Mouse (Mus musculus) stomach, postnatal 0 days (tissue): Measurements from ENCODE around the gene Padi3. TPM values are rescaled to one million over a fixed set of nuclear protein-coding genes. Genes with fewer than 3 reads are reported as not detected.
A peak's percentile ranks its signal among the peaks of the same experiment; 100 is the strongest.

Experiments
- ATAC-seq: fragments of 200-750 bp; cut with Nextera tagmentation; 2 replicates; pipeline ENCODE4 v1.8.0; 2017; ENCODE audit not compliant: low FRiP score, low TSS enrichment
- DNase-seq: peaks from one replicate; pipeline ENCODE4 v3.0.0-alpha.2; 2016; ENCODE audit warnings: low spot score
- H3K27ac ChIP-seq: fragments of 300-500 bp; sonication (generic); replicated peaks from 2 replicates; pipeline ENCODE4 v1.5.1; 2014; ENCODE audit warnings: mild to moderate bottlenecking, control low read depth
- H3K27me3 ChIP-seq: fragments of 300-500 bp; sonication (generic); 2 replicates; pipeline ENCODE4 v1.6.1; 2014; ENCODE audit warnings: low read length; ENCODE audit not compliant: control insufficient read depth, insufficient read depth
- H3K36me3 ChIP-seq: fragments of 300-500 bp; sonication (generic); 2 replicates; pipeline ENCODE4 v1.6.1; 2014; ENCODE audit warnings: low read length, mixed read lengths; ENCODE audit not compliant: control insufficient read depth, insufficient read depth
- H3K4me1 ChIP-seq: fragments of 300-500 bp; sonication (generic); replicated peaks from 2 replicates; pipeline ENCODE4 v1.6.1; 2014; ENCODE audit warnings: antibody characterized with exemption; ENCODE audit not compliant: control insufficient read depth, insufficient read depth
- H3K4me2 ChIP-seq: fragments of 300-500 bp; sonication (generic); replicated peaks from 2 replicates; pipeline ENCODE4 v1.6.1; 2014; ENCODE audit warnings: low read depth, mild to moderate bottlenecking, control low read depth, moderate library complexity
- H3K4me3 ChIP-seq: fragments of 300-500 bp; sonication (generic); 2 replicates; pipeline ENCODE4 v1.5.1; 2014; ENCODE audit warnings: low read depth, low read length, control low read depth
- H3K9ac ChIP-seq: fragments of 300-500 bp; sonication (generic); 2 replicates; pipeline ENCODE4 v1.6.1; 2014; ENCODE audit warnings: mild to moderate bottlenecking, low read length, control low read depth, mixed read lengths
- H3K9me3 ChIP-seq: fragments of 300-500 bp; sonication (generic); 2 replicates; pipeline ENCODE4 v1.6.1; 2016; ENCODE audit warnings: low read length; ENCODE audit not compliant: control insufficient read depth
- CTCF ChIP-seq: IDR thresholded peaks from 2 replicates; pipeline ENCODE4 v1.5.1; 2016; ENCODE audit warnings: antibody characterized with exemption, low read depth, mild to moderate bottlenecking, moderate library complexity
- EP300 ChIP-seq: optimal IDR thresholded peaks from 2 replicates; pipeline ENCODE3; 2016; ENCODE audit warnings: antibody characterized with exemption
- WGBS: fragments of 180-500 bp; shearing (Covaris S2); extraction: QIAGEN DNeasy Blood & Tissue Kit; methylation state at CpG from one replicate; pipeline ENCODE4 v1.1.7; 2014; 5-methylcytosine and 5-hydroxymethylcytosine counted together
- polyA plus RNA-seq: library from polyadenylated mRNA; unstranded; fragments of >200 nt; fragmentation: Nextera tagmentation; extraction: Ambion mirVana; gene quantifications from 2 replicates; pipeline ENCODE4 v1.2.1, GENCODE M21; 2015

Padi3 gene
- polyA plus RNA-seq, 1 experiment from 2014 or later = 0.02 TPM

DNA sequence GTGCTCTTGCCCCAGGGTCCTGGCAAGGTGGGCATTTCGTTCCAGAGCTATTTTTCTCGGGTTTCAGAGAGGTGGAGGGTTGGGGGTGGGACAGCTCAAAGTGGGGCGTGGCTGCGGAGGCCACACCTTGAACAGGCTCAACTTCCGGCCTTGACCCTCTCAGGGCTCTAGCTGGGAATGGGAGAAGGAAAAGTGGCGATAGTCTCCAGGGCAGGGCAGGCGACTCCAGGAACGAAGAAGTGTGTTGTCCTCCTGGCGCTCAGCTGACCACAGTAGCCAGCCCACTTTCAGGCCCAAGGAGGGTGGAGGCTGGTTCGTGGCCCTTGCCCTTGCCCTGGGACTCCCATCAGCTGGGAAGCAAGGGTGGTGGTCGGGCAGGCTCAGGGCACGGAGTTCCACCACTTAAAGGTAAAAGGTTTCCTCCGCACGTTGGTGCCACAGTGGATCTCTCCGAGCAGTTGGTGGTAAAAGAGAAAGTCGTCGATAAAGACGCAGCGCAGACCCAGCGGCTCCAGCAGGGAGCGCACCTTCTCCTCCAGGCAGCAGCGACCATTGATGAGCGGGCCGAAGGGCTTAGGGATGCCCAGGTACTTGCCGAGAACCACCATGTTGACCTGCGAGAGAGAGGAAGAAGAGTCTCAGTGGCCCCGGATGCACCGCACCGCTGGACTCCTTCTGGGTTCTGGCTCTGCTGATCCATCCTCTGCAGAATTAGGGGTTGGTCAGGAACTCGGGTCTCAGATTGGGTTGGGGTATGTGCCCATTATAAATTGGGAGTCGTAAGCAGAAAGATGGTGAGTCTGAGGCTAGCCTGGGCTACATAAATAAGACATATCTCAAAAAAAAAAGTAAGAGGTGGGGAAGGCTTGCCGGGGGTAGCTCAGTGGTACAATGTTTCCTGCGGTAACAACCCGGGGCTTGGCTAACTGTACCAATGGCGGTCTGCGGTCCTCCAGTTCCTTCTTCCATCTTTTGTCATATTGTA, 4.1 kb upstream of the Padi3 start:
- no peaks in the 10 kb centered on the region for H3K27me3 ChIP-seq
- TF ChIP-seq CTCF = peak; percentile 76
- no peak for TF ChIP-seq EP300
- peak overlapping the region; percentile 44 for H3K4me3 ChIP-seq
- ATAC-seq (peak; percentile 70), DNase-seq (peak; percentile 58)
- peak overlapping the region; percentile 54 for H3K9ac ChIP-seq
- no peaks in the 10 kb centered on the region for H3K4me1 ChIP-seq
- peak overlapping the region; percentile 79 for H3K4me2 ChIP-seq
- 28% methylated on average over 34 of the region's 36 CpGs for WGBS
- no peaks in the 10 kb centered on the region for H3K36me3 ChIP-seq
- no peak overlapping the region for H3K27ac ChIP-seq
- H3K9me3 ChIP-seq = no peaks in the 10 kb centered on the region

DNA sequence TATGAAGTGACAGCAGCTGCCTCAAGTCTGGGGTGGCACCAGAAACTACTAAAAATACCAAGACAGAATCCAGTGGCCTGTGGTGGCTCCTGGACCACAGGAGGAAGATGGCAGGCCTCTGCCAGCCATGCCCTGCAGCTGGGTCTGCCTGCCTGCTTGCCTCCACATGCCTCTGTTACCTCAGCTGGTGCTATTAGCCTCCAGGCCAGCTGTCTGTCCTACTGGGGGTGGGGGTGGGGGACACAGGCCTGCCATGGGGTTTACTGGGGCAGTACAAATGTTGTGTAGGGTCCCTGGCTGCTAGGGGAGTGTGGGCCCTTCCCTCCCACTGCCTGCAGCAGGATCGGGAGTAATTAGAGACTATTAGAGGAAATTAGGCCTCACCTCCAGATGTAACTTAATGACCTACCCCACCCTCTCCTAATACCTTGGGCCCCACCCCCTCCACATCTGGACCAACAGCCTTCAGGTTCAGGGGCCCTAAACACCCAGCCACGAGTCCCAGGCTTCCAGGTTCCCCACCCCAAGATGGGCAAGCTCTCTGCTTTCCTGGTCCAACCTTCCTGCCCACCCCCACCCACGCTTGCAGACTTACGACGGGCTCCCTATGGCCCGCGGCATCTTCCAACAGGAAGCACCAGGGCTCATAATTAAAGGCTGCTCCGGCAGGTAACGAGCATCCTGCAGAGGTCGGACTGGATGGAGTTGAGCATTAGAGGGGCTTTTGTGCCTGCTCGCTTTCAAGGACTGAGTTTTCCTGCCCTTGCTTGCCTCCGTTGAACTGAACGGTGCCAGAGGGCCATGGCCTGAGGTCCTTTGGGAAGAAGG, 3.1 kb upstream of the Padi3 start:
- DNase-seq (no peak), ATAC-seq (no peak)
- Histone ChIP-seq H3K9ac (peak overlapping the region; percentile 54), H3K4me1 (no peaks in the 10 kb centered on the region), H3K4me3 (peak overlapping the region; percentile 44), H3K4me2 (peak overlapping the region; percentile 79), H3K27ac (no peak overlapping the region), H3K27me3 (no peaks in the 10 kb centered on the region), H3K9me3 (no peaks in the 10 kb centered on the region), H3K36me3 (no peaks in the 10 kb centered on the region)
- TF ChIP-seq EP300 (no peak), CTCF (no peak)
- WGBS = 37% methylated on average over 13 of the region's 13 CpGs

DNA sequence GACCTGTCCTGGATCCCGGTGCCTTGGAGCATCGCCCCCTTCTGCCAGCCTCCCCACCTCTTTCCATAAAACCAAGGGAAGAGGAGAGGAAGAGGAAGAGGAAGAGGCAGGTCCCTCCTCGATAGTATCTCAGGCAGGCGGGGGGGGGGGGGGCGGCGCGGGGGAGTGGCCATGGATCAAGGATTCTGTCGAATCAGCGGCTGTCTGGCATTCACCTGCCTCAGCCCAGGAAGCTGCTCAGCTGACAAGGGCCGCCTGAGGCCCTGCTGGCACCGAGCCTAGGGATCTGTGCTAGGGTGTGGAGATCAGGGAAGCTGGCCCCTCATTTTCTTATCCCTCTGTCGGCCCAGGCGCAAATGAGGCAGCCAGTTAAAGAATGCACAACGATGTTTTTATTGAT, 2.2 kb upstream of the Padi3 start:
- no peaks in the 10 kb centered on the region for H3K4me1 ChIP-seq
- H3K4me2 ChIP-seq = no peak overlapping the region
- no peak for TF ChIP-seq EP300
- TF ChIP-seq CTCF = no peak
- H3K36me3 ChIP-seq = no peaks in the 10 kb centered on the region
- no peak overlapping the region for H3K27ac ChIP-seq
- ATAC-seq (no peak), DNase-seq (peak; percentile 64)
- H3K27me3 ChIP-seq = no peaks in the 10 kb centered on the region
- H3K9ac ChIP-seq = no peak overlapping the region
- H3K9me3 ChIP-seq = no peaks in the 10 kb centered on the region
- 31% methylated on average over 9 of the region's 14 CpGs for WGBS
- no peak overlapping the region for H3K4me3 ChIP-seq

DNA sequence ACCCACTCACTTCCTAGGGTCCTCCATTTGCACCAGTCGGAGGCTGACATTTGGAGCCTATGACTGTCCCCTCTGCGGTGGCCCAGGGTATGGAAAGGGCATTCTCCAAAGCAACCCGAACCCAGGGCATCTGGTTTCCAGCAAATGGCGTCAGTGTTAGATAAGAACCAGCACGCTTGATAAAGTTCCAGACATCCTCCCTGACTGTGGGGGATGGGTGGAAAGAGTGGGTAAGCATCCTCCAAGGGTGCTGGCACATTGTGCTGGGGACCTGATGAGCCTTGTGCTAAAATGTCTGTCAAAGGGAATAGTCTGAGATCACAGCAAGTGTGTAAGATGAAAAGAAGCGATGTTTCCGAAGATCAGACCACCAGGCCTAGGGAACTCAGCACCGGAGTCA, 1.7 kb upstream of the Padi3 start:
- 52% methylated on average over 8 of the region's 8 CpGs for WGBS
- TF ChIP-seq CTCF = no peak
- TF ChIP-seq EP300 = no peak
- H3K36me3 ChIP-seq = no peaks in the 10 kb centered on the region
- H3K9me3 ChIP-seq = no peaks in the 10 kb centered on the region
- no peak overlapping the region for H3K9ac ChIP-seq
- no peaks in the 10 kb centered on the region for H3K27me3 ChIP-seq
- no peak for DNase-seq
- no peak overlapping the region for H3K4me3 ChIP-seq
- ATAC-seq = no peak
- no peak overlapping the region for H3K27ac ChIP-seq
- H3K4me2 ChIP-seq = no peak overlapping the region
- H3K4me1 ChIP-seq = no peaks in the 10 kb centered on the region

DNA sequence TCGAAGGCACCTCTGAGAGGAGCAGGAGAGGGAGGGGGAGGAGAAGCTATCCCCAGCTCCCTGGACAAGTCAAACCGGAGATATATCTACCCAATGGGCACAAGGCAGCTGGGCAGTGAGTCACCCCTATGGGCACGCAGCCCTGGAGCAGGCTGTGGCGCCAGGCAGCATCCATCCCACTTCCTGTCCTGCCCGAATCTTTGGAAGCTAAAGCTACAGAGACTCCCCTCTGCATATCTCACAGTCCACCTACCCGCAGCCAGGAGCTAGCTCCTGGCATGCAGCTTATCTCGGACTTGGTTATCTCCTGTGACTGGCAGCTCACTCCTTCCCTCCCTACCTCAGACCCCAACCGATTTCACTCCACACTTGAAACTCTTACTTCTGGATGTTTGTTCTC, 1.3 kb downstream of the Padi3 start:
- DNase-seq = no peak
- H3K27ac ChIP-seq = no peak overlapping the region
- WGBS = 59% methylated on average over 8 of the region's 8 CpGs
- H3K4me3 ChIP-seq = no peak overlapping the region
- no peaks in the 10 kb centered on the region for H3K9me3 ChIP-seq
- no peaks in the 10 kb centered on the region for H3K36me3 ChIP-seq
- TF ChIP-seq CTCF (no peak), EP300 (no peak)
- H3K4me1 ChIP-seq = no peaks in the 10 kb centered on the region
- no peak overlapping the region for H3K9ac ChIP-seq
- no peak for ATAC-seq
- H3K4me2 ChIP-seq = no peak overlapping the region
- no peaks in the 10 kb centered on the region for H3K27me3 ChIP-seq
